Mouse (Mus musculus) small intestine, adult 2 months (tissue): ENCODE data around the gene Sept5. TPM values are rescaled to one million over a fixed set of nuclear protein-coding genes. Genes with fewer than 3 reads are reported as not detected.

Experiments used
- H3K27ac ChIP-seq: fragments of 200-500 bp; 2 replicates; pipeline ENCODE4 v1.5.1; 2012; ENCODE audit warnings: low read depth, low read length, control low read depth, inconsistent platforms; ENCODE audit not compliant: insufficient read depth
- H3K27me3 ChIP-seq: fragments of 200-500 bp; 2 replicates; pipeline ENCODE4 v1.6.1; 2012; ENCODE audit warnings: mild to moderate bottlenecking, moderate library complexity, low read length, inconsistent platforms; ENCODE audit not compliant: control insufficient read depth, insufficient read depth
- H3K36me3 ChIP-seq: fragments of 200-500 bp; 2 replicates; pipeline ENCODE4 v1.6.1; 2012; ENCODE audit warnings: mild to moderate bottlenecking, low read length, control low read depth, inconsistent platforms; ENCODE audit not compliant: control insufficient read depth, insufficient read depth
- H3K4me1 ChIP-seq: fragments of 200-500 bp; 2 replicates; pipeline ENCODE4 v1.6.1; 2012; ENCODE audit warnings: low read length, inconsistent platforms, mixed read lengths; ENCODE audit not compliant: control insufficient read depth, insufficient read depth, insufficient read length
- H3K4me3 ChIP-seq: fragments of 200-500 bp; 2 replicates; pipeline ENCODE4 v1.5.1; 2012; ENCODE audit warnings: low read depth, mild to moderate bottlenecking, control low read depth, inconsistent platforms, low read length, moderate library complexity
- CTCF ChIP-seq: fragments of 200-500 bp; IDR thresholded peaks from 2 replicates; pipeline ENCODE4 v1.5.1; 2012; ENCODE audit warnings: low read depth, mild to moderate bottlenecking, control low read depth, inconsistent platforms, low read length, moderate library complexity, mixed read lengths; ENCODE audit not compliant: insufficient replicate concordance, insufficient read length; ENCODE audit errors: extremely low read depth
- POLR2A ChIP-seq: fragments of 200-500 bp; IDR thresholded peaks from 2 replicates; pipeline ENCODE4 v1.6.1; 2012; ENCODE audit warnings: low read depth, mild to moderate bottlenecking, control low read depth, inconsistent platforms, low read length, moderate library complexity
- WGBS: fragments of 180-500 bp; shearing (Covaris S2); methylation state at CpG from one replicate; pipeline ENCODE4 v1.1.7; 2018; 5-methylcytosine and 5-hydroxymethylcytosine counted together
- polyA plus RNA-seq: library from polyadenylated mRNA; depleted of rRNA; stranded (reverse); fragments of >200 nt; gene quantifications from 2 replicates; pipeline ENCODE4 v1.2.3, GENCODE M21; 2012

Gene Sept5
- polyA plus RNA-seq, 1 experiment: 381 TPM

DNA sequence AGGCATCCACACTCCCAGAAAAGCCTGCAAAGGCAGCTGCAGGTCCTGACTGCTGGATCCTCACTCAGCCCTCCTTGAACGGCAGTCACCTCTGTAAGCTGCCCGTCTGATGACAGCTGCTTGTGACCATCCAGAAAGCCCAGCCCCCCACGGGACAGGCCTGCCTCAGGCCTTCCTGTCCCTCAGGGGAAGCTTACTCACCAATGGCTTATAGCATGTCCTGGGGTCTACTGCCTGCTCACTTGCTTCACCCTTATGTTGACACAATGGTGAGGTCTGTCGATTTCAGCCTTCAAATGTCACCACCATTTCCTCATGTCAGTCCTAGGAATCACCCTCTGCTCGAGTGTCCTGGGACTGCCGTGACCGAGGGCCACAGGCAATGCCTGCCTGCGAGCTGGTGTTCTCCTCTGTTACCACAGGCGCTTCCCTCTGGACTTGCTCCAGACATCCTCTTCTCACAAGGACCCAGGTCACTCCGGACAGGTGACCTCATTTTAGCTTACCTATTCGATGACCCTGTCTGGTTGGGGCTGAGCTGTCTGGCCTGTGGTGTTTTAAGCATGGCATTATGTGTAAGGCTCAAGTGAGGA lies 13.7 kb upstream of the Sept5 start:
- no peaks in the 10 kb centered on the region for H3K36me3 ChIP-seq
- 81% methylated on average over 11 of the region's 11 CpGs for WGBS
- H3K27me3 ChIP-seq: no peaks in the 10 kb centered on the region
- no peak overlapping the region for H3K4me3 ChIP-seq
- H3K27ac ChIP-seq: peak overlapping the region; percentile 55; the same call in 1 of the 2 replicates
- no peak for TF ChIP-seq POLR2A
- TF ChIP-seq CTCF: no peak
- H3K4me1 ChIP-seq: peaks cover 45% of the 10 kb centered on the region

DNA sequence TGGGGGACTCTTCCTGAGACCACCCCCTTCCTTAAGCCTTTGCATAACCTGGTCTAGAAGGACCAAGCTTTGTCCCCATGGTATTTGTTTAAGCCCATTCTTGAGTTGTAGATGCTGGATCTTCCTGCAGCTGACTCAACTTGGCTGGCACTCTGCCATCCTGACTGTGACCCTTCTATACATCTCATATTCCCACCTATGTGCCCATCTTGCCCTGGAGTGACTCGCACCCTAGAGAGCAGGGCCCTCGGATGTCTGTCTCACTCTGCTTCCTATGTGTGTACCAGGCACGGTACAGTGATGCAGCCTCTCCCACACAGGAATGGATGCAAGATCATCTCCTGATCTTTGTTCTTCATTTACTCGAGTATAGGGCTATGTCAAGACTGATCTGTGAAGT lies 13.1 kb upstream of the Sept5 start:
- no peak overlapping the region for H3K27ac ChIP-seq
- no peaks in the 10 kb centered on the region for H3K27me3 ChIP-seq
- H3K36me3 ChIP-seq: no peaks in the 10 kb centered on the region
- H3K4me3 ChIP-seq: no peak overlapping the region
- 84% methylated on average over 4 of the region's 4 CpGs for WGBS
- peaks cover 49% of the 10 kb centered on the region for H3K4me1 ChIP-seq
- TF ChIP-seq CTCF (no peak), POLR2A (no peak)

DNA sequence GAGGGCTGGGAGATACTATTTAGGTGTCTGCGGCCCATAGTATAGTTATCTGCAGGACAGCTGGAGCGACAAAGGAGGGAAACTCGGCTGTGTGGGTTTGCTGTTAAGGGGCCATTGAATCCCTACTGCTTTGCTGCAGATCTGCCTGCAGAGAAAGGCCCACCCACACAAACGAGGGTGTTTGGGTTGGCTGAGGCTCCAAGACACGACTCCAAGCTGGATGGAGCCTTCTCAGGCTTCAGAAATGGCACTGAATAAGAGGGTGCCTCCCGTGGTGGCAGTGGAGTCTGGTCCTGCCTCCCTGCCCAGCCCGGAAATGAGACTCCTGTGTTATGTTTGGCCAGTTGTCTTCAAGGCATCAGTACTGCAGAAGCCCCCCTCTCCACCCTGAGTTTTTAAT lies 12.5 kb upstream of the Sept5 start:
- Histone ChIP-seq H3K4me3 (no peak overlapping the region), H3K4me1 (peaks cover 55% of the 10 kb centered on the region), H3K36me3 (no peaks in the 10 kb centered on the region), H3K27me3 (no peaks in the 10 kb centered on the region), H3K27ac (no peak overlapping the region)
- TF ChIP-seq CTCF: no peak
- no peak for TF ChIP-seq POLR2A
- 61% methylated on average over 7 of the region's 7 CpGs for WGBS

DNA sequence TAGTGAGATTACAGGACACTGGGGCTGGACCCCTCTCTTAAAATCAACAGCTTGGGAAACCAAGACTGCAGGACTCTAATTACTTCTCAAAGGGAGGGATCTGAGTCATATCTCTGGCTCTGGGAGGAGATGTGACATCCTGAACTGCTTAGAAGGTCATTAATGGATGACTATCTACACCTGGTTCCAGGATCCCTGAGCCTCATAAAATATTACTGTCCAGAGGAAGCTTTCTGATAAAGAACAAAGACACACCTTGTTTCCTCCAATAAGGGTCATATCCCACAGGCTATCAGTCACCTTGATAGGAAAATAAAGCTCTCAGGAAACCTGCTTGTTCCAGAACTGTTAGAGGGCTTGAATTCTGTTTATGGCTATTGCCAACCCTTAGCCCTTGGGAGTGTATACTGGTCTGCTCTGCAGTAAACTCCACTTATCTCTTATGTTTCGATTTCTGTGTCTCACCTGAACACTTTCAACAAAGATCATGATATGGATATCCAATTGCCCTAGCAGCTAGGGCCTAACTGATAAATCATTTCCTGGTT lies 9.7 kb upstream of the Sept5 start:
- peaks cover 48% of the 10 kb centered on the region for H3K4me1 ChIP-seq
- peak overlapping the region; percentile 85 for H3K27ac ChIP-seq
- no peaks in the 10 kb centered on the region for H3K36me3 ChIP-seq
- no peaks in the 10 kb centered on the region for H3K27me3 ChIP-seq
- TF ChIP-seq CTCF (no peak), POLR2A (no peak)
- no peak overlapping the region for H3K4me3 ChIP-seq
- 27% methylated on average over 1 of the region's 1 CpGs for WGBS

DNA sequence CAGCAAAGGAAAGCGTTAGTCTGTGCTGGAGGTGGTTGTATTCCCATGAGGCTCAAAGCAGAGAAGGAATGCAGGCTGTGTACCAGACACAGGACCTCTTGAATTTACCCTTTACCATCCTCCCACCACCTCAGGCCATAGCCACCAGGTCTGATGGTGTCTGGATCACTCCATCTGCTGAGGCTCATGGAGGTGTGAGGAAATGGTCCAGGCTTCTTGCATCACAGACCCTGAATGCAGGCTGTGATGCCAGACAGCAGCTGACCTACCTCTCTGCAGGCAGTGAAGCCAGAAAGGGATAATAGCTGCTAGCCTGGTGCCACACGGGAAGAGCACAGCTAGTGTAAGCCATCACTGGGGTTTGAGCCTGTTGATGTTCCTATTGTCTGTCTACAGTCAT lies 8.6 kb upstream of the Sept5 start:
- Histone ChIP-seq H3K4me3 (no peak overlapping the region), H3K4me1 (peaks cover 44% of the 10 kb centered on the region), H3K27ac (peak overlapping the region; percentile 85), H3K36me3 (no peaks in the 10 kb centered on the region), H3K27me3 (no peaks in the 10 kb centered on the region)
- WGBS: 55% methylated on average over 2 of the region's 2 CpGs
- no peak for TF ChIP-seq CTCF
- TF ChIP-seq POLR2A: no peak

DNA sequence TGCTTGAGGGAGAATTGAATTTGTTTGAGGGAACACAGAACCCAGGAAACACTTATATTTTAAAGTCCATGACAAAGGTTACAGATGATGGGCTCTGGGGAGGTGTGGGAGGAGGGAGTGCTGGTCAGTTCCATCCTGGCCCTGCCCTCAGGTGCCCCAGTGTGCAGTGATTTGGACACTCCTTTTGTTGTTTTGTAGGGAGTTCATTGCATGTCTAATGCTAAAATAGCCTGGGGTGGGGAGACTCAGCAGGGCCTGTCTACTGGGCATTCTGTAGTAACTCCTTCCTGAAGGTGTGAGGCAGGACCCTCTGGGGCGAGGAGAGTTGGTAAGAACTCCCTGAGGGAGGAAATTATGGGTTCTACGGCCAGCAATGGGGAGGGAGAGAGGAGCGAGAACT lies 7.0 kb upstream of the Sept5 start:
- no peaks in the 10 kb centered on the region for H3K27me3 ChIP-seq
- WGBS: 71% methylated on average over 3 of the region's 3 CpGs
- H3K4me1 ChIP-seq: peaks cover 45% of the 10 kb centered on the region
- no peaks in the 10 kb centered on the region for H3K36me3 ChIP-seq
- TF ChIP-seq CTCF (no peak), POLR2A (no peak)
- H3K27ac ChIP-seq: peak overlapping the region; percentile 46; the same call in 1 of the 2 replicates
- no peak overlapping the region for H3K4me3 ChIP-seq

DNA sequence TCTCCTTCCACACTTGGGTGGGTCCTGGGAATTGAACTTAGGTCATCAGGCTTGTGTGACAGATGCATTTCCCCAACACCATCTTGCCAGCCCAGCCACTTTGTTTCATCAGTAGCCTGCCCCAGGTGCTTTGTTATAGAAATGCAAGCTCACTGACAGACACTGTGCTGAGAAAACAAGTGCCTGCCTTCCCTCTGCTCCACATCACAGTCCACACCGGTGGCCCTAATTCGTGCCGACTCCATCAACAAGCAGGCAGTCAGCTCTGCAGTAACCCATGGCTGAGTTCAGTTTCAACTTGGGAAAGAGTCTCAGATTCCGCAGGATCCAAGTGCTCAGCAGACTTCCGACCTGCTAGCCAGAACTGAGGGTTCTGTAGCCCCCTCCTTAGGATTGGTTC lies 6.6 kb upstream of the Sept5 start:
- TF ChIP-seq CTCF (no peak), POLR2A (no peak)
- H3K27me3 ChIP-seq: no peaks in the 10 kb centered on the region
- WGBS: 90% methylated on average over 5 of the region's 5 CpGs
- peaks cover 49% of the 10 kb centered on the region for H3K4me1 ChIP-seq
- no peaks in the 10 kb centered on the region for H3K36me3 ChIP-seq
- H3K4me3 ChIP-seq: no peak overlapping the region
- no peak overlapping the region for H3K27ac ChIP-seq

DNA sequence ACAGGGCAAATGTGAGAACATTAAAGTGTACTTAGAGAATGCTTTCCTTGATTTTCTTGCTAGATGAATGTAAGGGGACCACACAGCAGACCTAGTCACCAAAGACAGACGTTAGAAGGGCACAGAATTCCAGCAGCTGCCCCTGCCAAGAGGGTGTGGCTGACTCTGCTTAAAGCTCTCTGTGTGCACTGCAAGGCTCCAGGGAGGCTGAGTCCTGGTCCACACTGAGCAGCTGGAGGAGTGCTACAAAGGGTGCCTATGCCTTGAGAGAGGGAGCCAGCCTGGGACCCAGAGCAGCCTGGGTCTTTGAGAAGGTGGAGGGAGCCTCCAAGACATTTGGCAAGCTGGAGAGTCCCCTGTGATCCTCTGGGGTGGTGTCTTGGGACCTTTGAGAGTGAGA lies 3.6 kb upstream of the Sept5 start:
- WGBS: 8% methylated on average over 1 of the region's 1 CpGs
- TF ChIP-seq CTCF (no peak), POLR2A (no peak)
- Histone ChIP-seq H3K4me3 (no peak overlapping the region), H3K4me1 (peaks cover 43% of the 10 kb centered on the region), H3K27ac (peak overlapping the region; percentile 91), H3K36me3 (0 out of 2 replicates have a peak, but pooled peaks cover 1% of the 10 kb centered on the region), H3K27me3 (no peaks in the 10 kb centered on the region)
